Mouse (Mus musculus) liver, embryonic 14.5 days (tissue): ENCODE data around the gene Grm3. TPM values are rescaled to one million over a fixed set of nuclear protein-coding genes. Genes with fewer than 3 reads are reported as not detected.

Source experiments
- ATAC-seq: fragments of 200-750 bp; cut with Nextera tagmentation; 2 replicates; pipeline ENCODE4 v1.8.0; 2017; ENCODE audit warnings: moderate number of reproducible peaks, mild to moderate bottlenecking, moderate library complexity; ENCODE audit not compliant: insufficient read depth
- DNase-seq, 3 experiments: peaks; one replicate each; pipeline ENCODE4 v3.0.0-alpha.2; 2012 to 2013; ENCODE audit warnings: low read depth in 3 of 3, low spot score in 3 of 3
- H3K27ac ChIP-seq: fragments of 300-500 bp; sonication (generic); 2 replicates; pipeline ENCODE4 v1.5.1; 2014; ENCODE audit warnings: moderate library complexity, mild to moderate bottlenecking, control low read depth, inconsistent platforms
- H3K27me3 ChIP-seq: fragments of 300-500 bp; sonication (generic); 2 replicates; pipeline ENCODE4 v1.6.1; 2014; ENCODE audit warnings: mild to moderate bottlenecking, low read length, moderate library complexity; ENCODE audit not compliant: control insufficient read depth, insufficient read depth
- H3K36me3 ChIP-seq: fragments of 300-500 bp; sonication (generic); replicated peaks from 2 replicates; pipeline ENCODE4 v1.6.1; 2014; ENCODE audit warnings: low read depth; ENCODE audit not compliant: control insufficient read depth, insufficient read depth
- H3K4me1 ChIP-seq, 2 experiments: fragments of 200-500 bp in 1 of 2; fragments of 300-500 bp in 1 of 2; sonication (generic) in 1 of 2; replicated peaks; 2 replicates each; pipeline ENCODE4 v1.6.1; 2012 to 2014; ENCODE audit warnings: antibody characterized with exemption in 1 of 2, inconsistent platforms in 1 of 2, low read length in 1 of 2; ENCODE audit not compliant: control insufficient read depth in 2 of 2, insufficient read depth in 2 of 2
- H3K4me2 ChIP-seq: fragments of 300-500 bp; sonication (generic); 2 replicates; pipeline ENCODE4 v1.6.1; 2014; ENCODE audit warnings: low read depth, mild to moderate bottlenecking, control low read depth, moderate library complexity
- H3K4me3 ChIP-seq, 2 experiments: fragments of 200-500 bp in 1 of 2; fragments of 300-500 bp in 1 of 2; sonication (generic) in 1 of 2; 2 replicates each; pipeline ENCODE4 v1.5.1; 2012 to 2014; ENCODE audit warnings: low read depth in 2 of 2, low read length in 2 of 2, mild to moderate bottlenecking in 2 of 2, control low read depth in 1 of 2, inconsistent platforms in 1 of 2, moderate library complexity in 1 of 2; ENCODE audit not compliant: insufficient read depth in 1 of 2
- H3K9ac ChIP-seq: fragments of 300-500 bp; sonication (generic); replicated peaks from 2 replicates; pipeline ENCODE4 v1.6.1; 2014; ENCODE audit warnings: mild to moderate bottlenecking, control low read depth, moderate library complexity
- H3K9me3 ChIP-seq: fragments of 300-500 bp; sonication (generic); 2 replicates; pipeline ENCODE4 v1.6.1; 2016; ENCODE audit warnings: low read length, mixed read lengths; ENCODE audit not compliant: control insufficient read depth
- CTCF ChIP-seq: IDR thresholded peaks from 2 replicates; pipeline ENCODE4 v1.5.1; 2016; ENCODE audit warnings: antibody characterized with exemption, low read depth, control low read depth
- EP300 ChIP-seq: IDR thresholded peaks from 2 replicates; pipeline ENCODE4 v1.6.1; 2016; ENCODE audit warnings: antibody characterized with exemption, low read depth
- WGBS: fragments of 180-500 bp; shearing (Covaris S2); extraction: QIAGEN DNeasy Blood & Tissue Kit; methylation state at CpG from one replicate; pipeline ENCODE4 v1.1.7; 2014; ENCODE audit not compliant: insufficient replicate concordance; 5-methylcytosine and 5-hydroxymethylcytosine counted together
- polyA plus RNA-seq, 2 experiments: library from polyadenylated mRNA; depleted of rRNA in 1 of 2; stranded (reverse) in 1 of 2; unstranded in 1 of 2; fragments of >200 nt; fragmentation: Nextera tagmentation in 1 of 2; extraction: Ambion mirVana in 1 of 2; gene quantifications; 2 replicates each; pipeline versions ENCODE4 v1.2.1 to v1.2.3; 2012 to 2014

Grm3 gene
- polyA plus RNA-seq, 2 experiments = 0.02 TPM; not detected in 1

- no peak overlapping the region for H3K4me2 ChIP-seq
- no peak overlapping the region for H3K9ac ChIP-seq
- no peak overlapping the region for H3K4me3 ChIP-seq
- TF ChIP-seq EP300 (no peak), CTCF (no peak)
- H3K36me3 ChIP-seq = no peaks in the 10 kb centered on the region
- 10% methylated on average over 13 of the region's 13 CpGs for WGBS
- DNase-seq (no peak), ATAC-seq (no peak)
- H3K4me1 ChIP-seq = no peaks in the 10 kb centered on the region
- no peak overlapping the region for H3K27ac ChIP-seq
- no peaks in the 10 kb centered on the region for H3K9me3 ChIP-seq
- peaks cover 9% of the 10 kb centered on the region for H3K27me3 ChIP-seq
Measured at GRCm38 (mm10) chr5:9724287-9724955, 549 bp downstream of the Grm3 start.

- Histone ChIP-seq H3K27me3 (peaks cover 9% of the 10 kb centered on the region), H3K36me3 (no peaks in the 10 kb centered on the region), H3K9me3 (no peaks in the 10 kb centered on the region), H3K9ac (no peak overlapping the region), H3K4me3 (no peak overlapping the region), H3K4me2 (no peak overlapping the region), H3K4me1 (no peaks in the 10 kb centered on the region), H3K27ac (no peak overlapping the region)
- TF ChIP-seq EP300 = no peak
- TF ChIP-seq CTCF = no peak
- ATAC-seq = no peak
- DNase-seq = no peak
Measured at GRCm38 (mm10) chr5:9721136-9721535, 3.8 kb downstream of the Grm3 start.

DNA sequence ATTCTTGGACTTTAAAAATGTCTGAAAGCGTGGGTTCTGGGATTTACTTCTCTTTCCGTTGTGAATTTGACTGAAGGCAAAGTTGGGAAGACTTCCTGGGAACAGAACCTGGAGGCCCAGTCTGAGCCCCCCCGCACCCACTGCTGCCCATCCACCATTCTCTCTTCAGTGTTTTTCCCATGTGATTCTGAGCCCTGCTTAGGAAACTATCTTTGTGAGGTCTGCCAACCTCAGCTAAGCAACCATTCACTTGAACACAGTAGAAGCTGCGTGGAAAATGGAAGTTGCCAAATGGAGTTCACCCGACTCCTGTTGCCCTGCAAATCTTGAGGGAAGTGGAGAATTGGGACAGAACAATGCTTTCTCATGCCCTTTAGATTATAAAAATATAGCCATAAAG, 8.7 kb downstream of the Grm3 start:
- H3K4me3 ChIP-seq = no peak overlapping the region
- DNase-seq (no peak), ATAC-seq (no peak)
- no peak for TF ChIP-seq CTCF
- no peak overlapping the region for H3K4me2 ChIP-seq
- H3K36me3 ChIP-seq = no peaks in the 10 kb centered on the region
- no peaks in the 10 kb centered on the region for H3K4me1 ChIP-seq
- no peaks in the 10 kb centered on the region for H3K9me3 ChIP-seq
- H3K27ac ChIP-seq = no peak overlapping the region
- H3K27me3 ChIP-seq = no peaks in the 10 kb centered on the region
- no peak overlapping the region for H3K9ac ChIP-seq
- WGBS = 56% methylated on average over 5 of the region's 5 CpGs

DNA sequence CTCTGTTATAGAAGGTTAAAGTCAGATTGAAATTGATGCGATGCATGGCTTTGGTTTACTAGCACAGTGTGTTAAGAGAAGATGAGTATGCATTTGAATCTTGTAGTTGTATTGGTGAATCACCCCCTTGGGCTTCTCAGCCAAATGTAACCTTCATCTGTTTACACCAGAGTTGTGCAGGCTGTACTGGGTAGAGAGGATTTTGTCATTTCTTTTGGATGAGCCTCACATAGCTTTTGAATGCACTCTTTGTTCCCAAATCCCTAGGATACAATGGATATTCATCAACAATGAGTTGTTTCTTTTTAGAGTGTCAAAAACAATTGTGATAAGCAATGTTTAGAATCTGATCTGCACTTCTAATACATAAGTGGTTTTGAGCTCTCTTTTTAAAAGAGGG, 17.9 kb downstream of the Grm3 start:
- no peak overlapping the region for H3K9ac ChIP-seq
- H3K36me3 ChIP-seq = no peaks in the 10 kb centered on the region
- TF ChIP-seq CTCF = no peak
- no peak for TF ChIP-seq EP300
- no peak overlapping the region for H3K4me3 ChIP-seq
- no peaks in the 10 kb centered on the region for H3K4me1 ChIP-seq
- 61% methylated on average over 1 of the region's 1 CpGs for WGBS
- DNase-seq (no peak), ATAC-seq (no peak)
- H3K4me2 ChIP-seq = no peak overlapping the region
- H3K27ac ChIP-seq = no peak overlapping the region
- H3K27me3 ChIP-seq = no peaks in the 10 kb centered on the region
- no peaks in the 10 kb centered on the region for H3K9me3 ChIP-seq

- Histone ChIP-seq H3K9me3 (no peaks in the 10 kb centered on the region), H3K4me3 (no peak overlapping the region), H3K27ac (no peak overlapping the region), H3K4me1 (no peaks in the 10 kb centered on the region), H3K27me3 (no peaks in the 10 kb centered on the region), H3K4me2 (no peak overlapping the region), H3K36me3 (no peaks in the 10 kb centered on the region), H3K9ac (no peak overlapping the region)
- TF ChIP-seq CTCF (no peak), EP300 (no peak)
- ATAC-seq = no peak
- 32% methylated on average over 3 of the region's 3 CpGs for WGBS
- DNase-seq = no peak
Measured at GRCm38 (mm10) chr5:9703385-9704009, 21.5 kb downstream of the Grm3 start.
